Mouse (Mus musculus) kidney, postnatal 0 days (tissue): ENCODE measurements at regions not wholly inside any gene's neighbourhood (a gene's known extent, or its start where the extent isn't known, plus 50 kb on each side); places are given as distances from the start of the nearest gene placed in this dataset.

Source experiments
- ATAC-seq: fragments of 200-750 bp; cut with Nextera tagmentation; replicated peaks from 2 replicates; pipeline ENCODE4 v1.8.0; 2017; ENCODE audit warnings: low read depth, moderate number of reproducible peaks, moderate TSS enrichment, moderate library complexity; ENCODE audit not compliant: low FRiP score
- DNase-seq: peaks from one replicate; pipeline ENCODE4 v3.0.0-alpha.2; 2016; ENCODE audit warnings: low spot score
- H3K27ac ChIP-seq: fragments of 300-500 bp; sonication (generic); 2 replicates; pipeline ENCODE4 v1.5.1; 2014; ENCODE audit warnings: mild to moderate bottlenecking
- H3K27me3 ChIP-seq: fragments of 300-500 bp; sonication (generic); 2 replicates; pipeline ENCODE4 v1.6.1; 2014; ENCODE audit warnings: low read length, mixed read lengths; ENCODE audit not compliant: insufficient read depth
- H3K36me3 ChIP-seq: fragments of 300-500 bp; sonication (generic); 2 replicates; pipeline ENCODE4 v1.6.1; 2014; ENCODE audit warnings: low read length, mixed read lengths; ENCODE audit not compliant: insufficient read depth
- H3K4me1 ChIP-seq: fragments of 300-500 bp; sonication (generic); replicated peaks from 2 replicates; pipeline ENCODE4 v1.6.1; 2014; ENCODE audit warnings: antibody characterized with exemption, low read length, mixed read lengths; ENCODE audit not compliant: insufficient read depth
- H3K4me2 ChIP-seq: fragments of 300-500 bp; sonication (generic); 2 replicates; pipeline ENCODE4 v1.6.1; 2014; ENCODE audit warnings: mild to moderate bottlenecking, low read length, moderate library complexity, mixed read lengths
- H3K4me3 ChIP-seq: fragments of 300-500 bp; sonication (generic); replicated peaks from 2 replicates; pipeline ENCODE4 v1.5.1; 2014; ENCODE audit warnings: low read depth, low read length
- H3K9ac ChIP-seq: fragments of 300-500 bp; sonication (generic); 2 replicates; pipeline ENCODE4 v1.6.1; 2014; ENCODE audit warnings: low read depth, low read length
- H3K9me3 ChIP-seq: fragments of 300-500 bp; sonication (generic); replicated peaks from 2 replicates; pipeline ENCODE4 v1.6.1; 2016; ENCODE audit warnings: low read length, inconsistent platforms, mixed read lengths
- CTCF ChIP-seq: IDR thresholded peaks from 2 replicates; pipeline ENCODE4 v1.5.1; 2016; ENCODE audit warnings: antibody characterized with exemption, low read depth, mild to moderate bottlenecking, moderate library complexity
- WGBS: fragments of 180-500 bp; shearing (Covaris S2); extraction: QIAGEN DNeasy Blood & Tissue Kit; methylation state at CpG from one replicate; pipeline ENCODE4 v1.1.7; 2014; 5-methylcytosine and 5-hydroxymethylcytosine counted together

DNA sequence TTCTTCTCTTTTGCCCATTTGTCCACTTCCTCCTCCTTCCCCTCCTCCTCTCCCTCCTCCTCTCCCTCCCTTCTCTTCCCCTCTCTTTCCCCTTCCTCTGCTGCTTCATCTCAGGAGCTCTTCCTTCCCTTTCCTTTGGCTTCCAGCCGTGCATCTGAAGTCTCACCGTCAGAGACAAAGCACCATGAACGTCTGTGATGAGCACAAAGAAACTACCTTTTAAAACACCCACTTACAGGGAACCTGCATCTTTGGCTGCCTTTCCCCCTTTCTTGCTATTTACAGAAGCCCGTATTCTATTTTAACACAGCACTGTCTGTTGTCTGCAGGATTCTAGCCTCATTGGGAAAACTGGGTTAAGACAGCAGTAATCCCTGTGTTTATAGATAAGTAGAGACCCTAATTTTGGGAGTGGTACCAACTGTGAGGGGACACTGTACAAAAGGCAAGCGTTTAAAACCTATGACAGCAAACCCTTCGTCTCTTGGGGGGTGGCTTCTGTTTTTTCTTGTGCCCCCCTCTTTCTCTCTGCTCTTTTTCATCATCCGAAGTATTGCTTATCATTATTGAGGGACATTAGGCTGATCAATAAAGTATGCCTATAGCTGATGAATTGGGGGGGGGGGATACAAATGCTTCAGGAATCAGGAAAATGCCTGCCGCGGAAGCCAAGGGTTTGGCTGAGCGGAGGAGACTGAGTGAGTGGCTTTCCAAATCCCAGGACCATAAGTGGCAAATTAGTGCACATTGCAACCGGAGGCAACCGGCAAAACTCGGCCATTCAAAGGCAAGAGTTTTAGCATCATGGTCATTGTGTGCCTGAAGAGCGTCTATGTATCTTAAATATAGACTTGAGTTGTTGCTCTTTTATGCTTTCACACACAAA is 417.0 kb upstream of the Ubash3b start:
- Histone ChIP-seq H3K27me3 (no peaks in the 10 kb centered on the region), H3K4me1 (no peaks in the 10 kb centered on the region), H3K9ac (no peak overlapping the region), H3K4me3 (no peak overlapping the region), H3K27ac (no peak overlapping the region), H3K9me3 (no peaks in the 10 kb centered on the region), H3K4me2 (no peak overlapping the region), H3K36me3 (no peaks in the 10 kb centered on the region)
- DNase-seq, result no peak
- ATAC-seq, result no peak
- 73% methylated on average over 14 of the region's 14 CpGs for WGBS
- no peak for TF ChIP-seq CTCF

DNA sequence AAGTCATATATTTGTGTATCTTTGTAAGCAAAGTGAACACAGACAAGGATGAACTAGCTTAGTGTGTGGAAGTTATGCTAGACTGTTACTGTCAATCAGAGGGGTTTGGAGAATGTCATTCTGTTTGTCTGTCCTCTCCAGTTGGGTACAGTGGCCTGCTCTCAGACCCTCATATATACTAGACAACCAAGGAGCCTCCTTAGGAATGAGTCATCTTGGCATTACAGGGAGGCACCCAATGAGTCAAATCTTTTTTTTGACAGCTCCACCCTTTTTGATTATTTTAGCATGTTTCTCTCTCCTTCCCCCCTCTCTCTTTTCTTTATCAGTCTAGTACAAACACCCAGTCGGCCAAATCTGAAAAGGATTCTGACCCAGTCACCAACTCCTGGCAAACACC is 416.3 kb upstream of the Ubash3b start:
- ATAC-seq (no peak), DNase-seq (no peak)
- H3K4me2 ChIP-seq, result no peak overlapping the region
- no peaks in the 10 kb centered on the region for H3K9me3 ChIP-seq
- no peaks in the 10 kb centered on the region for H3K27me3 ChIP-seq
- H3K4me3 ChIP-seq, result no peak overlapping the region
- no peaks in the 10 kb centered on the region for H3K4me1 ChIP-seq
- no peak overlapping the region for H3K27ac ChIP-seq
- 73% methylated on average over 1 of the region's 1 CpGs for WGBS
- TF ChIP-seq CTCF, result no peak
- H3K9ac ChIP-seq, result no peak overlapping the region
- H3K36me3 ChIP-seq, result no peaks in the 10 kb centered on the region

DNA sequence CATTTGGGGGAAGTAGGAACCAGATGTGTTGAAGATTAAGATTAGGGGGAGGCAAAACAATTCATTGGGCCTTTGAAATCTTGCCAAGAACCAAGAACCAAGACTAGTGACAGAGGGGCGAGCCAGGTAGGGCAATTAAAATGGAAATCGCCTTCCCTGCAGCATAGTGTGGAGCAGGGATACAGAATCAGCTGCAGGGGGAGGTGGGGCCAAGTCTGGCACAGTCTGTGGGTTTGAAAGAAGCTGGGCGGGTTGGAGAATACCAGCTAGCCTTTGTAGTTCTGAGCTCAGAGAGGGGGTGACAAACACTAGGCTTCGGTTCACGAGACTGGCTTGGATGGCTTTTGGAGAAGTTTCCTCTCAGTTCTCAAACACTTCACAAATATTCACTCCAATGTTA is 414.3 kb upstream of the Ubash3b start:
- DNase-seq, result no peak
- Histone ChIP-seq H3K27ac (no peak overlapping the region), H3K9ac (no peak overlapping the region), H3K4me2 (no peak overlapping the region), H3K4me3 (no peak overlapping the region), H3K36me3 (no peaks in the 10 kb centered on the region), H3K4me1 (no peaks in the 10 kb centered on the region), H3K9me3 (no peaks in the 10 kb centered on the region), H3K27me3 (no peaks in the 10 kb centered on the region)
- 35% methylated on average over 5 of the region's 5 CpGs for WGBS
- no peak for ATAC-seq
- TF ChIP-seq CTCF, result no peak

DNA sequence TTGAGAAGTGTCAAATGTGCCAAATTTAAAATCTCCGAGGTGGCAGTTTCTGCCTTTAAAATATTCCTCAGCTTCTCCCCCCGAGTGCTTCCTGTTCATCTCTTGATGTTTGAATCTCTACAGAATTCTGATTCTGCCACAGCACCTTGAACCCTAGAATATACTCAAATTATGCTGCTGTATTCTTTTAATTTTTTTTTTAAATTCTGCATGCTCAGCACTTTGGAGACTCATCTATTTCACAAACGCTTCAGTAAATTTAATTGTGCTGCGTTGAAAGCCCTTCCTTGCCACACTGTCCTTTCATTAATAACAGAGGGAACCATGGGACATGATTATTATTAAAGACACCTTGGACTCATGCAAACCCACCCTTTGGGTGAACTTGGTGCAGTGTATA is 408.8 kb upstream of the Ubash3b start:
- H3K36me3 ChIP-seq, result no peaks in the 10 kb centered on the region
- DNase-seq (no peak), ATAC-seq (no peak)
- H3K27me3 ChIP-seq, result no peaks in the 10 kb centered on the region
- H3K4me3 ChIP-seq, result no peak overlapping the region
- H3K9ac ChIP-seq, result no peak overlapping the region
- H3K9me3 ChIP-seq, result no peaks in the 10 kb centered on the region
- H3K4me1 ChIP-seq, result no peaks in the 10 kb centered on the region
- 86% methylated on average over 4 of the region's 4 CpGs for WGBS
- TF ChIP-seq CTCF, result no peak
- no peak overlapping the region for H3K27ac ChIP-seq
- no peak overlapping the region for H3K4me2 ChIP-seq

DNA sequence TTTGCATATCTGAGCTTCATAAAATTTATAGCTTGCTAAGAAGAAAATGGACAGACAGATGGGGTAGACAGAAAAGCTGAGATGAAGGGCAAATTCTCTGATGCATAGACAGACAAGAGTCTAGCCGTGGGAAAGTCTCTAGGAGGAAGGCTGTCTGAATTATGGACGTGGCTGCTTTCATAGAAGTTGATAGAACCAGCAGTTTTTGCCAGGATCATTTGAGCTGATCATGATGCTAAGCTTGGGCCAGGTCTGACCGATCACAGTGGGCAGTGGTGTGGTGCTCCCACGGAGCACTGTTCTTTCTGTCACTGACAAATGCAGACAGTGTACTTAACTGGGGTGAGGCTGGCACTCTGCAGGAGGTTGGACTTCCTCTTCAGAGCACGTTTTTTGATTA is 405.0 kb upstream of the Ubash3b start:
- Histone ChIP-seq H3K9me3 (no peaks in the 10 kb centered on the region), H3K9ac (no peak overlapping the region), H3K4me1 (no peaks in the 10 kb centered on the region), H3K4me3 (no peak overlapping the region), H3K4me2 (no peak overlapping the region), H3K27ac (no peak overlapping the region), H3K27me3 (no peaks in the 10 kb centered on the region), H3K36me3 (no peaks in the 10 kb centered on the region)
- DNase-seq (no peak), ATAC-seq (no peak)
- whole genome bisulfite sequencing, result 72% methylated on average over 5 of the region's 5 CpGs
- no peak for TF ChIP-seq CTCF

DNA sequence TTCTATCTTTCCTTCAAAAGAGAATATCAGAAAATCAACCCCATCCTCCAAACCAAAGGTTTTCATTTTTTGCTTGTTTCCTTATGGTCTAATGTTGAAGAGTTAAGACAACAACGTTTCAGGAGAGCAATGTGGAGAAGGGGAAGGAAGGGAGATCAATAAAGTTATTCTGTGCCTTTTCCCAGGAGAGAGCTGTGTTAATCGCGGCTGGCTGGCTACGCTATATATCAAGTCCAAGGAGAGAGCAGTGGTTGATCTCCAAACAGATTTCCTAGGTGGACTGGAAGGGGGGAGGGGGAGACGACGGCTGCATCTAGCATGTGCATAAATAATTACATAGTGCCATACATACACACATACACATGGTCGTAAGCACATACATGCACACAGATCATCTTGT is 404.3 kb upstream of the Ubash3b start:
- Histone ChIP-seq H3K4me2 (no peak overlapping the region), H3K9ac (no peak overlapping the region), H3K4me1 (no peaks in the 10 kb centered on the region), H3K27ac (no peak overlapping the region), H3K9me3 (no peaks in the 10 kb centered on the region), H3K4me3 (no peak overlapping the region), H3K36me3 (no peaks in the 10 kb centered on the region), H3K27me3 (no peaks in the 10 kb centered on the region)
- TF ChIP-seq CTCF, result no peak
- WGBS, result 72% methylated on average over 7 of the region's 7 CpGs
- ATAC-seq, result no peak
- no peak for DNase-seq

DNA sequence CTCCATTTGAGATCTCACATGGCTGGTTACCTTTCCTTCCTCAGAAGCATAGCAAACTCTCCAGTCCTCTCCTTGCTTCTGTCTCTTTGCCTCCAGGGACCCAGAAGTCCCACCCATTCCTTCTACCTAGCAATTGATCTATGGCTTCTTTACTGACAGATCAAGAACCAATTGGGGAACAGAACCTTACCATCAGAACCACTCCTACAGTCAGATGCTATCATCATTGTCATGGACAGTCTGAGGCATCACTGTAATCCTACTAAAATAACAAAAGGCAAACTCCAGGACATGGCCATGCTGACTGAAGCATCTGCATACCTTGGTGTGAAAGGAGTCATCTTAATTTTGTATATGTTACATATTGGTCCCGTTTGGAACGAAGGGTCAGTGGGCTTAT is 401.9 kb upstream of the Ubash3b start:
- no peak overlapping the region for H3K27ac ChIP-seq
- DNase-seq (no peak), ATAC-seq (no peak)
- H3K4me1 ChIP-seq, result no peaks in the 10 kb centered on the region
- H3K9me3 ChIP-seq, result no peaks in the 10 kb centered on the region
- TF ChIP-seq CTCF, result no peak
- H3K4me3 ChIP-seq, result no peak overlapping the region
- H3K4me2 ChIP-seq, result no peak overlapping the region
- 96% methylated on average over 2 of the region's 2 CpGs for WGBS
- no peaks in the 10 kb centered on the region for H3K27me3 ChIP-seq
- H3K9ac ChIP-seq, result no peak overlapping the region
- H3K36me3 ChIP-seq, result no peaks in the 10 kb centered on the region
